Mouse (Mus musculus) hindbrain, embryonic 12.5 days (tissue): ENCODE measurements at regions not wholly inside any gene's neighbourhood (a gene's known extent, or its start where the extent isn't known, plus 50 kb on each side); places are given as distances from the start of the nearest gene placed in this dataset.
"Not testable (repeated sequence)": the region's sequence is repeated elsewhere in the genome, so short reads cannot be mapped to it uniquely, and the experiment has no call there.

Experiments used
- ATAC-seq: fragments of 200-750 bp; cut with Nextera tagmentation; 2 replicates; pipeline ENCODE4 v1.8.0; 2017; ENCODE audit warnings: moderate TSS enrichment; ENCODE audit not compliant: low FRiP score
- H3K27ac ChIP-seq: fragments of 300-500 bp; sonication (generic); 2 replicates; pipeline ENCODE4 v1.5.1; 2016; ENCODE audit warnings: mild to moderate bottlenecking
- H3K27me3 ChIP-seq: fragments of 300-500 bp; sonication (generic); 2 replicates; pipeline ENCODE4 v1.6.1; 2016; ENCODE audit warnings: mild to moderate bottlenecking
- H3K36me3 ChIP-seq: fragments of 300-500 bp; sonication (generic); 2 replicates; pipeline ENCODE4 v1.6.1; 2016; ENCODE audit warnings: mild to moderate bottlenecking
- H3K4me1 ChIP-seq: fragments of 300-500 bp; sonication (generic); 2 replicates; pipeline ENCODE4 v1.6.1; 2016
- H3K4me2 ChIP-seq: fragments of 300-500 bp; sonication (generic); replicated peaks from 2 replicates; pipeline ENCODE4 v1.6.1; 2016; ENCODE audit warnings: mild to moderate bottlenecking
- H3K4me3 ChIP-seq: fragments of 300-500 bp; sonication (generic); 2 replicates; pipeline ENCODE4 v1.5.1; 2016; ENCODE audit warnings: mild to moderate bottlenecking
- H3K9ac ChIP-seq: fragments of 300-500 bp; sonication (generic); 2 replicates; pipeline ENCODE4 v1.6.1; 2016; ENCODE audit warnings: mild to moderate bottlenecking, moderate library complexity
- H3K9me3 ChIP-seq: fragments of 300-500 bp; sonication (generic); replicated peaks from 2 replicates; pipeline ENCODE4 v1.6.1; 2016; ENCODE audit warnings: mild to moderate bottlenecking
- whole genome bisulfite sequencing: fragments of 180-500 bp; shearing (Covaris S2); methylation state at CpG from one replicate; pipeline ENCODE4 v1.1.7; 2016; 5-methylcytosine and 5-hydroxymethylcytosine counted together

DNA sequence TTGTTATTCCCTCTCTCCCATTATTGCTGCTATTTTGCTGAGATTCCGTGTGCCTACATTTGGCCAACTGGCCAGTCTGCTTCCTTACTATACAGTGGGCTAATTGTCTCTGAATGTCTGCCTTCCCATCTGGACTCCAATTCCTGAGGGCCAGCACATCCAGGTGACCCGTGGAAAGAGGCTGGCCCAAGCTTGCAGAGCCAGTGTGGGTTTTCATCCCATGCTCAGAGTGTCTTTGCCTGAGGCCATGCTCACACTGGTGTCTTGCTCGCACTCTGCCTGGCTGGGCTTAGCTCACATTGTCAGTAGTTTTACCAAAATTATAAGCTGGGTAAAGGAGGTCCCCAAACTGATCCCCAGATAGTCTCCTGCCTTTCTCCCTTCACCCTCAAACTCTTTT is 223.3 kb downstream of the Bcl11a start:
- 78% methylated on average over 3 of the region's 3 CpGs for WGBS
- ATAC-seq = no peak
- Histone ChIP-seq H3K27me3 (0 out of 2 replicates have a peak, but pooled peaks cover 3% of the 10 kb centered on the region), H3K27ac (no peak overlapping the region), H3K4me1 (peaks cover 31% of the 10 kb centered on the region), H3K9me3 (no peaks in the 10 kb centered on the region), H3K4me2 (no peak overlapping the region), H3K9ac (no peak overlapping the region), H3K36me3 (no peaks in the 10 kb centered on the region), H3K4me3 (no peak overlapping the region)

GRCm38 (mm10) chr11:24305145-24305553 is 227.3 kb downstream of the Bcl11a start:
- WGBS = under 1% methylated on average over 17 of the region's 17 CpGs
- H3K4me2 ChIP-seq = peak overlapping the region; percentile 56
- 0 out of 2 replicates have a peak, but pooled peaks cover 3% of the 10 kb centered on the region for H3K27me3 ChIP-seq
- peak; percentile 87 for ATAC-seq
- H3K4me3 ChIP-seq = peak overlapping the region; percentile 25
- H3K9ac ChIP-seq = peak overlapping the region; percentile 27; the same call in 1 of the 2 replicates
- no peaks in the 10 kb centered on the region for H3K36me3 ChIP-seq
- H3K4me1 ChIP-seq = peaks cover 36% of the 10 kb centered on the region
- H3K27ac ChIP-seq = peak overlapping the region; percentile 40
- 0 out of 2 replicates have a peak, but pooled peaks cover under 1% of the 10 kb centered on the region for H3K9me3 ChIP-seq

DNA sequence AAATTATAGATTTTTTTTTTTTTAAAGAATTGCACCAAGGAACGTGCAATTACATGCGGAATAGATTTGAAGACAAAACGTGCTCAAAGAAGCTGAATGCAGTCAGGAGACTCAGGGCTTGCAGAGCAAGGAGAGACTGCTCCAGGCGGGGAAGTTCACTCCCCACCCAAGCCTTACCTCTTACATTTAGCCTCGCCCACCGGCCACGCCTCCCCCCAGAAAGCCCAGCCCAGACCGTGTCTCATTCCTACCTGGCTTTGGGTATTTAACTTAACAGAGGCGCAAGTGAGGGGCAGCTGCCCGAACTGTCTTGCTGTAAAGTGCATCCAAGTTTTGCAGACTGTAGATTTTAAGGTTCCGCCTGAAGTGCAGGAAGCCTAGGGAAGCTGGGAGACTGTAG is 227.8 kb downstream of the Bcl11a start:
- H3K27ac ChIP-seq = no peak overlapping the region
- no peak for ATAC-seq
- WGBS = 11% methylated on average over 11 of the region's 11 CpGs

GRCm38 (mm10) chr11:24306101-24306500 is 228.2 kb downstream of the Bcl11a start:
- no peak for ATAC-seq
- H3K4me2 ChIP-seq = peak overlapping the region; percentile 56
- 82% methylated on average over 2 of the region's 2 CpGs for WGBS

More for the DNA sequence above, 227.8 kb downstream of the Bcl11a start:
- H3K9ac ChIP-seq = no peak overlapping the region
- H3K36me3 ChIP-seq = no peaks in the 10 kb centered on the region
- H3K9me3 ChIP-seq = 0 out of 2 replicates have a peak, but pooled peaks cover 4% of the 10 kb centered on the region
- H3K27me3 ChIP-seq = 0 out of 2 replicates have a peak, but pooled peaks cover 3% of the 10 kb centered on the region
- H3K4me3 ChIP-seq = peak overlapping the region; percentile 25; the same call in 1 of the 2 replicates
- H3K4me1 ChIP-seq = peaks cover 36% of the 10 kb centered on the region
- peak overlapping the region; percentile 56 for H3K4me2 ChIP-seq

GRCm38 (mm10) chr11:24307601-24308252 is 229.9 kb downstream of the Bcl11a start:
- Histone ChIP-seq H3K4me1 (peaks cover 36% of the 10 kb centered on the region), H3K27me3 (0 out of 2 replicates have a peak, but pooled peaks cover 3% of the 10 kb centered on the region), H3K9ac (no peak overlapping the region), H3K4me2 (no peak overlapping the region), H3K36me3 (no peaks in the 10 kb centered on the region), H3K9me3 (0 out of 2 replicates have a peak, but pooled peaks cover 4% of the 10 kb centered on the region), H3K27ac (peak overlapping the region; percentile 64), H3K4me3 (no peak overlapping the region)
- WGBS = 14% methylated on average over 6 of the region's 6 CpGs
- peak; percentile 68 for ATAC-seq

More at GRCm38 (mm10) chr11:24306101-24306500, 228.2 kb downstream of the Bcl11a start:
- Histone ChIP-seq H3K27me3 (0 out of 2 replicates have a peak, but pooled peaks cover 3% of the 10 kb centered on the region), H3K4me1 (peaks cover 36% of the 10 kb centered on the region), H3K9ac (no peak overlapping the region), H3K27ac (no peak overlapping the region), H3K9me3 (0 out of 2 replicates have a peak, but pooled peaks cover 4% of the 10 kb centered on the region), H3K36me3 (no peaks in the 10 kb centered on the region), H3K4me3 (no peak overlapping the region)

GRCm38 (mm10) chr11:24308253-24308633 is 230.4 kb downstream of the Bcl11a start:
- H3K27ac ChIP-seq = peak overlapping the region; percentile 64; the same call in 1 of the 2 replicates
- no peak overlapping the region for H3K9ac ChIP-seq
- 0 out of 2 replicates have a peak, but pooled peaks cover 4% of the 10 kb centered on the region for H3K9me3 ChIP-seq
- H3K36me3 ChIP-seq = no peaks in the 10 kb centered on the region
- H3K27me3 ChIP-seq = 0 out of 2 replicates have a peak, but pooled peaks cover 3% of the 10 kb centered on the region
- H3K4me1 ChIP-seq = peaks cover 36% of the 10 kb centered on the region
- WGBS = 11% methylated on average over 1 of the region's 1 CpGs
- no peak overlapping the region for H3K4me3 ChIP-seq
- H3K4me2 ChIP-seq = no peak overlapping the region
- 0 out of 2 replicates have a peak, but pooled peaks have one; percentile 12 for ATAC-seq

- H3K9me3 ChIP-seq = 0 out of 2 replicates have a peak, but pooled peaks cover 4% of the 10 kb centered on the region
- no peaks in the 10 kb centered on the region for H3K36me3 ChIP-seq
- ATAC-seq = no peak
- H3K4me1 ChIP-seq = no peaks in the 10 kb centered on the region
- H3K4me3 ChIP-seq = no peak overlapping the region
- WGBS = 90% methylated on average over 1 of the region's 1 CpGs
- no peak overlapping the region for H3K9ac ChIP-seq
- H3K27me3 ChIP-seq = no peaks in the 10 kb centered on the region
- H3K4me2 ChIP-seq = no peak overlapping the region
- H3K27ac ChIP-seq = no peak overlapping the region
Measured at GRCm38 (mm10) chr11:24314046-24314445, 236.2 kb downstream of the Bcl11a start.

- no peaks in the 10 kb centered on the region for H3K27me3 ChIP-seq
- no peak for ATAC-seq
- 84% methylated on average over 3 of the region's 3 CpGs for WGBS
- no peak overlapping the region for H3K27ac ChIP-seq
- H3K9me3 ChIP-seq = no peaks in the 10 kb centered on the region
- H3K36me3 ChIP-seq = no peaks in the 10 kb centered on the region
- no peak overlapping the region for H3K9ac ChIP-seq
- H3K4me1 ChIP-seq = no peaks in the 10 kb centered on the region
- H3K4me2 ChIP-seq = no peak overlapping the region
- H3K4me3 ChIP-seq = no peak overlapping the region
Measured at GRCm38 (mm10) chr11:24315582-24315981, 237.7 kb downstream of the Bcl11a start.

- 88% methylated on average over 4 of the region's 4 CpGs for WGBS
- H3K27ac ChIP-seq = no peak overlapping the region
Measured at GRCm38 (mm10) chr11:24316198-24316597, 238.3 kb downstream of the Bcl11a start.

DNA sequence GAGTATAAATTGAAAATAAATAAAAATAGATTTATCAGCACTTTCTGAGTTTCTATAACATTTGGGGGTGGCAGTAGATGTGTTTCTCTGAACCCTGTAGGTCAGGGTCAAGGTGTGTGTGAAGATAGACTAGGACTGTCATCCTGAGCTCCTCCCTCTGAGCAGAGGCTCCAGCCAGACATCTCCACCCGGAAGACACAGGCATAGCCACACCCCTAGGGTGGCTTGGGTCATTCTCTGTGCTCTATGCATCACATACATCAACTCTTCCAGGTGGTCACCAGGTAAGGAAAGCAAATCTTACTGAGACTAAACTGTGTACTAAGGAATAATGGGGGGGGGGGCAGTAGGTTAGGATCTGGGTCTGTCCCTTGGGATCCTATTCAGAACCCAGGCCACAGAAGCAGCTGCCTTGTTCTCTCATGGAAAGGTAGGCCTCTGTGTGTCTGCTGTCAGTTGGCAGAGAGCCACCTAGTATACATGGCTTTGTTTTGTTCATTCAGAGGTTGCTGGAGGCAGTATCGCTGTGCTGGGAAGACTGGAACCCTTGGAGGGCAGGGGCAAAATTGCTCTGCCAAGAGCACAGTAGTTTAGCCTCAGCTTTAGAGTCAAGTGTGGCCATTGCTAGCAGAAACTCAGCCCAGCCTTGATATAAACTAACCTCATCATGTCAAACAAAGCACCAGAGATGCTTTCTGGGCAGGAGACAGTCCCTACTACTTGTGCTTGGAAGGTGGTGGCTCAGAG is 240.3 kb downstream of the Bcl11a start:
- no peaks in the 10 kb centered on the region for H3K4me1 ChIP-seq
- H3K27ac ChIP-seq = no peak overlapping the region
- no peak for ATAC-seq
- no peak overlapping the region for H3K4me2 ChIP-seq
- H3K27me3 ChIP-seq = no peaks in the 10 kb centered on the region
- WGBS = 76% methylated on average over 2 of the region's 2 CpGs
- no peaks in the 10 kb centered on the region for H3K9me3 ChIP-seq
- no peaks in the 10 kb centered on the region for H3K36me3 ChIP-seq
- no peak overlapping the region for H3K9ac ChIP-seq
- no peak overlapping the region for H3K4me3 ChIP-seq

More at GRCm38 (mm10) chr11:24316198-24316597, 238.3 kb downstream of the Bcl11a start:
- H3K4me2 ChIP-seq = no peak overlapping the region
- no peaks in the 10 kb centered on the region for H3K36me3 ChIP-seq
- no peaks in the 10 kb centered on the region for H3K4me1 ChIP-seq
- ATAC-seq = no peak
- no peak overlapping the region for H3K9ac ChIP-seq
- no peaks in the 10 kb centered on the region for H3K27me3 ChIP-seq
- H3K9me3 ChIP-seq = no peaks in the 10 kb centered on the region
- no peak overlapping the region for H3K4me3 ChIP-seq

DNA sequence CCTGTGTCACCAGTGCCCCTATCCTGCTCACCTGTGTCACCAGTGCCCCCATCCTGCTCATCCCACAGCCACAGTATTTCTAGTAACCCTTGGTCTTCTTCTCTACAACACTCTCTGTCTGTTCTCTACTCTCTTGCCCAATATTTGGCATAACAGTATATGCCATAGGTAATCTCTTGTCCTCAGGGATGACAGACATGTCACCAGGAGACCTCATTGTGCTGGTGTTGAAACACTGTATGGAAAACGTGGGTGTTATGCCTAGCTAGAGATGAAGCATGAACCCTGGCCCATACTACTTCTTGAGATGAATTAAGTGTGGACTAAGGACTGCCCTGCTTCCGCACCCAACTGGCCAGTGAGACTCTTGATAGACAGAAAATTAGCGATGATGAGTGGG is 241.4 kb downstream of the Bcl11a start:
- ATAC-seq = no peak
- WGBS = 80% methylated on average over 3 of the region's 3 CpGs
- Histone ChIP-seq H3K4me1 (no peaks in the 10 kb centered on the region), H3K36me3 (no peaks in the 10 kb centered on the region), H3K9ac (no peak overlapping the region), H3K27me3 (no peaks in the 10 kb centered on the region), H3K4me2 (no peak overlapping the region), H3K27ac (no peak overlapping the region), H3K4me3 (no peak overlapping the region), H3K9me3 (no peaks in the 10 kb centered on the region)

DNA sequence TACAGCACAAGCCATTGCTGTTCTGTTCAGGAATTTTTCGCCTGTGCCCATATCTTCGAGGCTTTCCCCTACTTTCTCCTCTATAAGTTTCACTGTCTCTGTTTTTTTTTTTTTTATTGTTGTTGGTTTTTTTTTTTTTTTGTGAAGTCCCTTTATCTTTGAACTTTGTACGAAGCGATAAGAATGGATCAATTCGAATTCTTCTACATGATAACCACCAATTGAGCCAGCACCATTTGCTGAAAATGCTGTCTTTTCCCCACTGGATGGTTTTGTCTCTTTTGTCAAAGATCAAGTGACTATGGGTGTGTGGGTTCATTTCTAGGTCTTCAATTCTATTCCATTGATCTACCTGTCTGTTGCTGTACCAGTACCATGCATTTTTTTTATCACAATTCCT is 244.6 kb downstream of the Bcl11a start:
- not testable (repeated sequence) for H3K4me3 ChIP-seq, ATAC-seq, H3K4me1 ChIP-seq, H3K27me3 ChIP-seq, H3K4me2 ChIP-seq, H3K27ac ChIP-seq, H3K9me3 ChIP-seq, H3K36me3 ChIP-seq, H3K9ac ChIP-seq
- 95% methylated on average over 5 of the region's 5 CpGs for WGBS
